Mouse (Mus musculus) B cell, adult (primary cell): ENCODE data around the gene Adamts7. TPM values are rescaled to one million over a fixed set of nuclear protein-coding genes. Genes with fewer than 3 reads are reported as not detected.

ENCODE experiments used
- total RNA-seq: library from RNA; stranded (reverse); gene quantifications from 4 replicates; pipeline ENCODE4 v1.2.4, GENCODE M21; 2023; ENCODE audit not compliant: inconsistent age

The Adamts7 gene
- total RNA-seq: not detected in 4 replicates

DNA sequence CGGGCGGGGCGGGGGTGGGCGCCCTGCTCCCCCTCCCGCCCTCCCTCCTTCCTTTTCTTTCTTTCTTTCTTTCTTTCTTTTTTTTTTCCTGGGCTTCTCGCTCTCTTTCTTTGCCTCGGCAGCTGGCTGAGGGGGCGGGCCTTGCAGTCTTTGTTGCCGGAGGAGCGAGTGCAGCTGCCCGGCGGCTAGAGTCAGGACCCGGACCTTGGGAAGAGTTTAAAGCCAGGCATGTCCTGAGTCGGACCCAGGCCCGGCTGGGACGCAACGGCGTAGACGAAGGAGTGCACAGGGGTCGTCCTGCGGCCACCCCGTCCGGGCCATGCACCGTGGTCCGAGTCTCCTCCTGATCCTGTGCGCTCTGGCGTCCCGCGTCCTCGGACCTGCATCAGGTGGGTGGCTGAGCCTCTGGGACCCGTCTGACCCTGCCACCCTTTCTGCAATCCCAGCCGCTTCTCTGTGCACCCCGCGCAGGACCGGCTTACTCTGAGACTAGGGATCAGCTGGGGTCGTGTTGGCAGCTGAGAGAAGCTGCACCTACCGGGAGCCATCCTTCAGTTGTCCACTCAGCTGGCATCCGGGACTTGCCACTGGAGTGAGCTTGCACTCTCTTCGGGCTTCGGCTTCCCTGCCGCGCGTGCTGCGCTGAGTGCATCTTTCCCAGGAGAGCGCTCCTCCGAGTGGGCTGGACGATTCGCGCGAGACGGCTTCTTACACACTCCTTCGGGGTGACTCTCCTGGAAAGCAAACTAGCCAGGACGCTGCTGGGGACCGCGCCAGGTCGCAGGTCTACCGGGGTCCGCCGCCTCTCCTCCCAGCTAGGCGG, at the start of gene Adamts7:
Adamts7 (plus strand) TSS at position 144 of the 823 bp plus-strand sequence.

GRCm38 (mm10) chr9:90114567-90115307, 48.1 kb upstream of the Adamts7 start, which contains the start of gene Morf4l1:
Gene Morf4l1 (minus strand): TSS chr9:90114774.

Other genes with a start within 250 kb of the Adamts7 start
- 372 to 407 TPM (median 389 TPM) in 4 replicates for gene Ctsh, start 108.9 kb upstream of the Adamts7 start, total RNA-seq
- gene Morf4l1, start 48.3 kb upstream of the Adamts7 start, total RNA-seq: 455 to 469 TPM (median 463 TPM) in 4 replicates
- gene Tbc1d2b, start 107.7 kb downstream of the Adamts7 start, total RNA-seq: 1.6 to 2.8 TPM (median 2.2 TPM) in 4 replicates